ENCODE assay signal across 9 mouse cellular contexts in genomic region chr14:56314459-56314858, GRCm38 (mm10). TPM values are rescaled to one million over a fixed set of nuclear protein-coding genes. Genes with fewer than 3 reads are reported as not detected.
A peak's percentile ranks its signal among the peaks of the same experiment; 100 is the strongest.
DNase-seq lines count a peak whose midpoint lies in the region; ATAC-seq and TF ChIP-seq lines count a peak whose summit lies in the region.
"Had no signal": no experiment of that assay in that cellular context is flagged by ENCODE, and none has a peak within 500 bp of the region (broad histone marks: within the 10 kb centered on the region; RNA-seq: fewer than 3 reads in every experiment).

No protein-coding gene starts in this region.

- no peak for ATAC-seq in hindbrain, embryonic 13.5 days (ENCODE audit: low FRiP score)
- peak; percentile 27; the same call in 1 of the 2 replicates for ATAC-seq in lung, embryonic 15.5 days (ENCODE audit: borderline replicate concordance, extremely low read depth, low FRiP score, low TSS enrichment)

- no peak overlapping the region for H3K4me3 ChIP-seq in hindbrain, embryonic 10.5 days
- no peak overlapping the region for H3K4me3 ChIP-seq in hindbrain, embryonic 13.5 days
- no peak overlapping the region for H3K4me3 ChIP-seq in cerebellum, adult 2 months (replicated peaks; ENCODE audit: insufficient read depth, low read depth, low read length)
- H3K4me3 ChIP-seq in lung, embryonic 15.5 days = no peak overlapping the region
- H3K4me3 ChIP-seq: liver, embryonic 15.5 days had no signal

- no peaks in the 10 kb centered on the region for H3K9me3 ChIP-seq in hindbrain, embryonic 10.5 days
- H3K9me3 ChIP-seq in hindbrain, embryonic 13.5 days = no peaks in the 10 kb centered on the region
- H3K9me3 ChIP-seq in lung, embryonic 15.5 days = no peaks in the 10 kb centered on the region
- H3K9me3 ChIP-seq: liver, embryonic 15.5 days had no signal

- no peak overlapping the region for H3K4me2 ChIP-seq in hindbrain, embryonic 13.5 days
- no peak overlapping the region; the same call in 1 of the 2 replicates for H3K4me2 ChIP-seq in lung, embryonic 15.5 days
- H3K4me2 ChIP-seq: liver, embryonic 15.5 days had no signal

- no peaks in the 10 kb centered on the region for H3K27me3 ChIP-seq in hindbrain, embryonic 10.5 days (ENCODE audit: insufficient read depth, poor library complexity, severe bottlenecking)
- no peaks in the 10 kb centered on the region for H3K27me3 ChIP-seq in hindbrain, embryonic 13.5 days
- no peaks in the 10 kb centered on the region for H3K27me3 ChIP-seq in cerebellum, adult 2 months (ENCODE audit: control insufficient read depth, insufficient read depth, low read length)
- no peaks in the 10 kb centered on the region for H3K27me3 ChIP-seq in lung, embryonic 15.5 days
- H3K27me3 ChIP-seq: liver, embryonic 15.5 days had no signal

- peak; percentile 87 for TF ChIP-seq CTCF in cerebellum, adult 2 months (IDR thresholded peaks at IDR 0.05; ENCODE audit: borderline replicate concordance, insufficient read depth, low read depth, low read length)

- DNase-seq in hindbrain, embryonic 10.5 days (ENCODE audit: low spot score) = peak; percentile 36
- DNase-seq in NIH3T3 (ENCODE audit: low read depth) = peak; percentile 52
- peak; percentile 61 to 64 for DNase-seq in cerebellum, adult 2 months
- peak; percentile 12 for DNase-seq in gastrocnemius, postnatal 14 days
- peak; percentile 70 for DNase-seq in kidney, postnatal 10 days
- peak; percentile 23 for DNase-seq in skeletal muscle tissue, adult 2 months (ENCODE audit: low read depth, low spot score)

- WGBS in hindbrain, embryonic 10.5 days = 31% methylated on average over 7 of the region's 7 CpGs
- WGBS in hindbrain, embryonic 13.5 days = 34% methylated on average over 7 of the region's 7 CpGs
- 13% methylated on average over 7 of the region's 7 CpGs for WGBS in cerebellum, adult 2 months
- WGBS in lung, embryonic 15.5 days = 23% methylated on average over 7 of the region's 7 CpGs

- intact Hi-C loops in gastrocnemius, postnatal 14 days (cut with DNase I; ENCODE audit: low total_unique reads) = loop anchor here (10.0 kb wide), 1 partner anchor 80 kb away; no protein-coding TSS in a partner anchor

- H3K4me1 ChIP-seq in hindbrain, embryonic 10.5 days (replicated peaks) = 0 out of 2 replicates have a peak, but pooled peaks cover 7% of the 10 kb centered on the region
- H3K4me1 ChIP-seq in hindbrain, embryonic 13.5 days (replicated peaks) = no peaks in the 10 kb centered on the region
- H3K4me1 ChIP-seq in cerebellum, adult 2 months (ENCODE audit: control insufficient read depth, insufficient read depth, low read length) = peaks cover 2% of the 10 kb centered on the region
- peaks cover 13% of the 10 kb centered on the region for H3K4me1 ChIP-seq in lung, embryonic 15.5 days
- H3K4me1 ChIP-seq: liver, embryonic 15.5 days had no signal

- H3K27ac ChIP-seq in hindbrain, embryonic 10.5 days = no peak overlapping the region
- no peak overlapping the region for H3K27ac ChIP-seq in hindbrain, embryonic 13.5 days
- H3K27ac ChIP-seq in cerebellum, adult 2 months (ENCODE audit: insufficient read depth, low read length) = no peak overlapping the region
- H3K27ac ChIP-seq in lung, embryonic 15.5 days = no peak overlapping the region
- H3K27ac ChIP-seq: liver, embryonic 15.5 days had no signal

- H3K9ac ChIP-seq in hindbrain, embryonic 13.5 days = no peak overlapping the region
- no peak overlapping the region for H3K9ac ChIP-seq in lung, embryonic 15.5 days
- H3K9ac ChIP-seq: liver, embryonic 15.5 days had no signal

- no peaks in the 10 kb centered on the region for H3K36me3 ChIP-seq in hindbrain, embryonic 10.5 days
- no peaks in the 10 kb centered on the region for H3K36me3 ChIP-seq in hindbrain, embryonic 13.5 days
- no peaks in the 10 kb centered on the region for H3K36me3 ChIP-seq in lung, embryonic 15.5 days
- H3K36me3 ChIP-seq: liver, embryonic 15.5 days had no signal

- no peak for TF ChIP-seq POLR2A in cerebellum, adult 2 months (IDR thresholded peaks at IDR 0.05; ENCODE audit: borderline replicate concordance, insufficient read depth, low read length)

RNA-seq across cellular contexts. Expression of gene Atp12a, which starts 50.4 kb away (rescaled TPM):
- polyA plus RNA-seq in hindbrain, embryonic 10.5 days (2016; fragmentation: Nextera tagmentation; extraction: Ambion mirVana) = not detected in 2 replicates
- polyA plus RNA-seq in hindbrain, embryonic 13.5 days (2015; fragmentation: Nextera tagmentation; extraction: Ambion mirVana) = 0.09 TPM in 2 replicates
- not detected in 2 replicates for polyA plus RNA-seq in cerebellum, adult 2 months (2012; rRNA removed)
- total RNA-seq in gastrocnemius, postnatal 14 days (2021) = not detected
- 1.5 and 1.9 TPM in 2 replicates for polyA plus RNA-seq in lung, embryonic 15.5 days (2015; fragmentation: Nextera tagmentation; extraction: Ambion mirVana)
- polyA plus RNA-seq: liver, embryonic 15.5 days had no signal

RNA-seq across cellular contexts. Expression of gene Gzmb, which starts 52.4 kb away (rescaled TPM):
- not detected in 2 replicates for polyA plus RNA-seq in hindbrain, embryonic 10.5 days (2016; fragmentation: Nextera tagmentation; extraction: Ambion mirVana)
- polyA plus RNA-seq in hindbrain, embryonic 13.5 days (2015; fragmentation: Nextera tagmentation; extraction: Ambion mirVana) = not detected in 2 replicates
- polyA plus RNA-seq in cerebellum, adult 2 months (2012; rRNA removed) = 0.14 TPM in 1 of 2 replicates, not detected in the other
- total RNA-seq in gastrocnemius, postnatal 14 days (2021) = not detected
- polyA plus RNA-seq in lung, embryonic 15.5 days (2015; fragmentation: Nextera tagmentation; extraction: Ambion mirVana) = 1.2 and 1.6 TPM in 2 replicates

Comparison
In these comparisons a context has a peak if more than half of its experiments do, and no peak if none do; other contexts are left out.
1. DNase-seq: peak in every context shown above with its lines; median percentile 70 in kidney, postnatal 10 days; 62 in cerebellum, adult 2 months; 52 in NIH3T3; 36 in hindbrain, embryonic 10.5 days; 23 in skeletal muscle tissue, adult 2 months; 12 in gastrocnemius, postnatal 14 days.